Mouse (Mus musculus) thymus, adult 2 months (tissue): ENCODE results near the gene Gm20388. TPM values are rescaled to one million over a fixed set of nuclear protein-coding genes. Genes with fewer than 3 reads are reported as not detected.

ENCODE experiments used
- DNase-seq: peaks from one replicate; pipeline ENCODE4 v3.0.0; 2021
- H3K27ac ChIP-seq: fragments of 200-500 bp; 2 replicates; pipeline ENCODE4 v1.5.1; 2012; ENCODE audit warnings: low read length, control low read depth; ENCODE audit not compliant: control insufficient read depth, insufficient read depth
- H3K27me3 ChIP-seq: fragments of 200-500 bp; 2 replicates; pipeline ENCODE4 v1.6.1; 2012; ENCODE audit warnings: mild to moderate bottlenecking, low read length, moderate library complexity, mixed read lengths; ENCODE audit not compliant: control insufficient read depth, insufficient read depth
- H3K36me3 ChIP-seq: fragments of 200-500 bp; 2 replicates; pipeline ENCODE4 v1.6.1; 2012; ENCODE audit warnings: mild to moderate bottlenecking, low read length, moderate library complexity; ENCODE audit not compliant: control insufficient read depth, insufficient read depth
- H3K4me1 ChIP-seq: fragments of 200-500 bp; replicated peaks from 2 replicates; pipeline ENCODE4 v1.6.1; 2012; ENCODE audit warnings: low read length; ENCODE audit not compliant: control insufficient read depth, insufficient read depth
- H3K4me3 ChIP-seq: fragments of 200-500 bp; 2 replicates; pipeline ENCODE4 v1.5.1; 2012; ENCODE audit warnings: mild to moderate bottlenecking, low read length, control low read depth, moderate library complexity; ENCODE audit not compliant: control insufficient read depth, insufficient read depth
- CTCF ChIP-seq: fragments of 200-500 bp; IDR thresholded peaks from 2 replicates; pipeline ENCODE4 v1.5.1; 2012; ENCODE audit warnings: mild to moderate bottlenecking, control low read depth, low read length, moderate library complexity, borderline replicate concordance; ENCODE audit not compliant: control insufficient read depth, poor library complexity, insufficient read depth; ENCODE audit errors: extremely low read depth
- POLR2A ChIP-seq: fragments of 200-500 bp; IDR thresholded peaks from 2 replicates; pipeline ENCODE4 v1.6.1; 2012; ENCODE audit warnings: mild to moderate bottlenecking, low read length, control low read depth, moderate library complexity; ENCODE audit not compliant: control insufficient read depth, poor library complexity, insufficient read depth; ENCODE audit errors: extremely low read depth
- WGBS: fragments of 180-500 bp; shearing (Covaris S2); methylation state at CpG from one replicate; pipeline ENCODE4 v1.1.7; 2018; 5-methylcytosine and 5-hydroxymethylcytosine counted together
- polyA plus RNA-seq: library from polyadenylated mRNA; depleted of rRNA; stranded (reverse); fragments of >200 nt; gene quantifications from 2 replicates; pipeline ENCODE4 v1.2.3, GENCODE M21; 2012

Gene Gm20388
- polyA plus RNA-seq, 1 experiment, result 103 TPM

- no peaks in the 10 kb centered on the region for H3K27me3 ChIP-seq
- peaks cover 47% of the 10 kb centered on the region for H3K4me1 ChIP-seq
- no peak overlapping the region for H3K27ac ChIP-seq
- DNase-seq, result no peak
- no peaks in the 10 kb centered on the region for H3K36me3 ChIP-seq
- TF ChIP-seq CTCF, result no peak
- TF ChIP-seq POLR2A, result no peak
- H3K4me3 ChIP-seq, result no peak overlapping the region
- 18% methylated on average over 18 of the region's 18 CpGs for WGBS
Measured at GRCm38 (mm10) chr8:124070363-124071324, 4160.0 kb downstream of the Gm20388 start.

GRCm38 (mm10) chr8:124075977-124076376 lies 4165.3 kb downstream of the Gm20388 start:
- no peaks in the 10 kb centered on the region for H3K36me3 ChIP-seq
- peaks cover 63% of the 10 kb centered on the region for H3K4me1 ChIP-seq
- 9% methylated on average over 8 of the region's 8 CpGs for WGBS

DNA sequence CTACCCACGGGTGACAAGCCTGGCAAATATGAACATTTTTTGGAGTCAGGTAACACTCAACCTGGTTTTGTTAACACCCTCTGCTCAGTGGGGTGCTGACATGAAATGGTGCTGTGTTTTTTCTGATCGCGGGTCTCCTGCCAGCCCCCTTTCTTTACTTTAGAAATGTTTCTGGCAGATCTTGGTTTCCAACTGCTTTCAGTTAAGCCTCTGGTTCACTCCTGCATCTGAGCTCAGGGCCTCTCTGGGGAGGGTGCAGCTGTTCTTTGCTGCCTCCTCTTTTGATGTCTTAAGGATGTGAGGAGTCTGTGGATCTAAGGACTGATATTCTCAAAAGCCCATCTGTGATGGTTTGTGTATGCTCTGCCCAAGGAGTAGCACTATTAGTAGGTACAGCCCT lies 4165.8 kb downstream of the Gm20388 start:
- peak; percentile 53 for DNase-seq
- Histone ChIP-seq H3K4me3 (no peak overlapping the region), H3K36me3 (no peaks in the 10 kb centered on the region), H3K4me1 (peaks cover 60% of the 10 kb centered on the region), H3K27me3 (no peaks in the 10 kb centered on the region), H3K27ac (peak overlapping the region; percentile 100)
- TF ChIP-seq POLR2A, result no peak
- no peak for TF ChIP-seq CTCF
- WGBS, result 10% methylated on average over 3 of the region's 3 CpGs

More at GRCm38 (mm10) chr8:124075977-124076376, 4165.3 kb downstream of the Gm20388 start:
- H3K4me3 ChIP-seq, result no peak overlapping the region
- no peak for TF ChIP-seq POLR2A
- TF ChIP-seq CTCF, result no peak
- peak; percentile 54 for DNase-seq
- peak overlapping the region; percentile 100 for H3K27ac ChIP-seq
- H3K27me3 ChIP-seq, result no peaks in the 10 kb centered on the region

DNA sequence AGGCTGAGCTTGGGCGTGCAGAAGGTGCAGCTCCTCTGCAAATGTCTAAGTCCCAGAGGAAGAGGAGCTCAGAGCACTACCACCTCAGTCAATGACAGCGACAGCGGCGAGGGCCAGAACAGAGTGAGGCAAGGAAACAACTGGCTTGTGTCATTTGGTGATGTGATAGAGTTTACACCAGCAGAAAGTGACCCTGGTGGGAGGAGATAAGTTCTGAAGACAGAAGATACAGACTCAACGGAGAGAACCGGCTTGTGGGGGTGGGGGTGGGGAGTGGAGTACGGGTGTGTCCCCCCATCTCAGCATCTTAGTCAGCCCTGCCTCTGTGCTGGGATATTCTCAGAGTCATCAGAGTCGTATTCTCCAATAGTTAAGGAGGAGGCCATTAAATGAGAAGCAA lies 4166.7 kb downstream of the Gm20388 start:
- H3K4me3 ChIP-seq, result no peak overlapping the region
- no peaks in the 10 kb centered on the region for H3K27me3 ChIP-seq
- no peaks in the 10 kb centered on the region for H3K36me3 ChIP-seq
- DNase-seq, result no peak
- H3K4me1 ChIP-seq, result peaks cover 50% of the 10 kb centered on the region
- TF ChIP-seq CTCF, result no peak
- TF ChIP-seq POLR2A, result no peak
- peak overlapping the region; percentile 100 for H3K27ac ChIP-seq
- 89% methylated on average over 8 of the region's 8 CpGs for WGBS

GRCm38 (mm10) chr8:124077998-124078397 lies 4167.4 kb downstream of the Gm20388 start:
- no peaks in the 10 kb centered on the region for H3K36me3 ChIP-seq
- peaks cover 48% of the 10 kb centered on the region for H3K4me1 ChIP-seq
- H3K27ac ChIP-seq, result no peak overlapping the region
- DNase-seq, result peak; percentile 29
- H3K4me3 ChIP-seq, result no peak overlapping the region
- H3K27me3 ChIP-seq, result no peaks in the 10 kb centered on the region
- no peak for TF ChIP-seq POLR2A
- no peak for TF ChIP-seq CTCF
- 92% methylated on average over 10 of the region's 10 CpGs for WGBS

GRCm38 (mm10) chr8:124078969-124079368 lies 4168.3 kb downstream of the Gm20388 start:
- DNase-seq, result no peak
- Histone ChIP-seq H3K4me1 (peaks cover 48% of the 10 kb centered on the region), H3K4me3 (no peak overlapping the region), H3K27ac (no peak overlapping the region), H3K27me3 (no peaks in the 10 kb centered on the region), H3K36me3 (no peaks in the 10 kb centered on the region)
- no peak for TF ChIP-seq POLR2A
- no peak for TF ChIP-seq CTCF
- 61% methylated on average over 7 of the region's 7 CpGs for WGBS
